Mouse (Mus musculus) kidney, embryonic 14.5 days (tissue): Measurements from ENCODE around the gene Epha5. TPM values are rescaled to one million over a fixed set of nuclear protein-coding genes. Genes with fewer than 3 reads are reported as not detected.

Experiments
- ATAC-seq: fragments of 200-750 bp; cut with Nextera tagmentation; 2 replicates; pipeline ENCODE4 v1.8.0; 2017; ENCODE audit warnings: moderate number of reproducible peaks, mild to moderate bottlenecking, moderate TSS enrichment, moderate library complexity; ENCODE audit not compliant: low FRiP score, low TSS enrichment
- H3K27ac ChIP-seq: fragments of 300-500 bp; sonication (generic); 2 replicates; pipeline ENCODE4 v1.5.1; 2014; ENCODE audit warnings: low read depth, mild to moderate bottlenecking, low read length, moderate library complexity, mixed read lengths
- H3K27me3 ChIP-seq: fragments of 300-500 bp; sonication (generic); 2 replicates; pipeline ENCODE4 v1.6.1; 2014; ENCODE audit warnings: mild to moderate bottlenecking, low read length; ENCODE audit not compliant: control insufficient read depth, insufficient read depth
- H3K36me3 ChIP-seq: fragments of 300-500 bp; sonication (generic); 2 replicates; pipeline ENCODE4 v1.6.1; 2014; ENCODE audit warnings: low read length, mixed read lengths; ENCODE audit not compliant: control insufficient read depth, insufficient read depth
- H3K4me1 ChIP-seq: fragments of 300-500 bp; sonication (generic); 2 replicates; pipeline ENCODE4 v1.6.1; 2014; ENCODE audit warnings: low read length, mixed read lengths; ENCODE audit not compliant: control insufficient read depth, insufficient read depth
- H3K4me2 ChIP-seq: fragments of 300-500 bp; sonication (generic); replicated peaks from 2 replicates; pipeline ENCODE4 v1.6.1; 2014; ENCODE audit warnings: low read depth, mild to moderate bottlenecking, low read length
- H3K4me3 ChIP-seq: fragments of 300-500 bp; sonication (generic); 2 replicates; pipeline ENCODE4 v1.5.1; 2014; ENCODE audit warnings: mild to moderate bottlenecking, low read length
- H3K9ac ChIP-seq: fragments of 300-500 bp; sonication (generic); 2 replicates; pipeline ENCODE4 v1.6.1; 2014; ENCODE audit warnings: low read depth, mild to moderate bottlenecking, low read length, moderate library complexity
- H3K9me3 ChIP-seq: fragments of 300-500 bp; sonication (generic); 2 replicates; pipeline ENCODE4 v1.6.1; 2016; ENCODE audit warnings: low read length; ENCODE audit not compliant: control insufficient read depth
- WGBS: fragments of 180-500 bp; shearing (Covaris S2); extraction: QIAGEN DNeasy Blood & Tissue Kit; methylation state at CpG from one replicate; pipeline ENCODE4 v1.1.7; 2014; 5-methylcytosine and 5-hydroxymethylcytosine counted together
- polyA plus RNA-seq: library from polyadenylated mRNA; unstranded; fragments of >200 nt; fragmentation: Nextera tagmentation; extraction: Ambion mirVana; gene quantifications from 2 replicates; pipeline ENCODE4 v1.2.1, GENCODE M21; 2014

Gene Epha5
- polyA plus RNA-seq, 1 experiment from 2014 or later: 0.62 TPM

DNA sequence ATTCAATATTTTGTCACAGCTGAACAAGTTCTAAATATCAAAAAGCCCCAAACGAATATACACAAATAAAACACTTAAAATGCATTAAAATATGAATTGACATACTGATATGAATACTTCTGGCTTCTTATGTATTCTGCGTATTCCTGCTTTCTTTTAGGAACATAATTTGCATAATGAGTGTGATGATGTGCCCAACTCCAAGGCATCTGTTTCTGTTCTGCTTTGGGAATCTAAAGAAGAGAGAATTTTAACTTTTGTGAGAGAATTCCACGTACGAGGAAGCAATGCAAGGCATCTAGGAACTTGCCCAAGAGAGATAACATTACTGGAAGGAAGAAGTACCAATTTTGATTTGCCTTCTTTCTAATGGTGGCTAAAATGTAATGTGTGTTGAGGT is 151.8 kb downstream of the Epha5 start:
- ATAC-seq: no peak
- no peaks in the 10 kb centered on the region for H3K36me3 ChIP-seq
- H3K4me1 ChIP-seq: no peaks in the 10 kb centered on the region
- H3K9ac ChIP-seq: no peak overlapping the region
- H3K9me3 ChIP-seq: no peaks in the 10 kb centered on the region
- H3K27me3 ChIP-seq: no peaks in the 10 kb centered on the region
- H3K4me3 ChIP-seq: no peak overlapping the region
- no peak overlapping the region for H3K4me2 ChIP-seq
- H3K27ac ChIP-seq: no peak overlapping the region
- WGBS: 86% methylated on average over 4 of the region's 4 CpGs

- ATAC-seq: no peak
- 27% methylated on average over 6 of the region's 6 CpGs for WGBS
- Histone ChIP-seq H3K27me3 (no peaks in the 10 kb centered on the region), H3K4me3 (no peak overlapping the region), H3K4me1 (no peaks in the 10 kb centered on the region), H3K36me3 (no peaks in the 10 kb centered on the region), H3K9me3 (no peaks in the 10 kb centered on the region), H3K4me2 (no peak overlapping the region), H3K9ac (no peak overlapping the region), H3K27ac (no peak overlapping the region)
These were observed 153.2 kb downstream of the Epha5 start for GRCm38 (mm10) chr5:84263999-84264398.

DNA sequence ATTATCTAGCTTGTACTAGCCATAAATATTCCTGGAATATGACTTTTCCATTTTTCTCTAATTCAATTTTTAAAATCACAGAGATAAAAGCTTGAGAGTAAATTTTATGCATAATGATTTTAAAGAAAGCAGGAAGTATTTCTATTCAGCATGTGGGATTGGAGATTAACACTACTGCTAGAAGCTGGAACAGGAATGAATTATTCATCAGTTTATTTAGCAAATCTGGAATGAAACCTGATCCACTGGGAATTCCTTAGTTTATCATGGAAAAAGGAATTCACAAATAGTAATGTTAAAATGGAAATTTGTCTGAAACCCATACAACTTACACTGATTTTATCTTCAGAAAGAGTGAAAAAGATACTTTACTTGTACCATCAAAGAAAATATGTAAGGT is 187.2 kb downstream of the Epha5 start:
- no peaks in the 10 kb centered on the region for H3K27me3 ChIP-seq
- H3K36me3 ChIP-seq: no peaks in the 10 kb centered on the region
- no peak overlapping the region for H3K9ac ChIP-seq
- H3K4me2 ChIP-seq: no peak overlapping the region
- ATAC-seq: no peak
- H3K9me3 ChIP-seq: no peaks in the 10 kb centered on the region
- H3K4me1 ChIP-seq: no peaks in the 10 kb centered on the region
- H3K27ac ChIP-seq: no peak overlapping the region
- H3K4me3 ChIP-seq: no peak overlapping the region

DNA sequence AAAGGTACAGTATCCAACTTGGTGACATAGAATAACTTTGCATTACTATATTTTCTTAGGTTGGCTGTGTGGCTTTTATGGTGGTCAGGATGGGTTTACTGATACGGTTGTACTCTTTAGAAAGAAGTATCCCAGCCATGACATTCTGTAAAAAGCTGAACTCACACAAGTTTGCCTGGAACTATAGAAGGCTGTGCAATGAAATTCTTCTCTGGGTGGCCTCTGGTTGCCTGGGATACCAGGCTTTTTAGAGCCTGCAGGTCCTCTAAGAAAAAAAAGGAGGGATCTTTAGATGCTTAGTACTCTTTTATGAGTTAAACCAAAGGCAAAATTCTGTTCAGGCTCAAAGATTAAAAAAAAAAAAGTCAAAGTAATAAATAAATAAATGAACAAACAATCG is 208.6 kb downstream of the Epha5 start:
- Histone ChIP-seq H3K9ac (no peak overlapping the region), H3K27ac (no peak overlapping the region), H3K4me3 (no peak overlapping the region), H3K9me3 (no peaks in the 10 kb centered on the region), H3K36me3 (no peaks in the 10 kb centered on the region), H3K27me3 (no peaks in the 10 kb centered on the region), H3K4me1 (no peaks in the 10 kb centered on the region), H3K4me2 (no peak overlapping the region)
- no peak for ATAC-seq
- 86% methylated on average over 2 of the region's 2 CpGs for WGBS

- no peaks in the 10 kb centered on the region for H3K4me1 ChIP-seq
- no peaks in the 10 kb centered on the region for H3K9me3 ChIP-seq
- no peaks in the 10 kb centered on the region for H3K36me3 ChIP-seq
- no peak overlapping the region for H3K27ac ChIP-seq
- WGBS: 41% methylated on average over 3 of the region's 3 CpGs
- ATAC-seq: no peak
- no peak overlapping the region for H3K4me2 ChIP-seq
- H3K27me3 ChIP-seq: no peaks in the 10 kb centered on the region
- H3K9ac ChIP-seq: no peak overlapping the region
- no peak overlapping the region for H3K4me3 ChIP-seq
These were observed 223.8 kb downstream of the Epha5 start for GRCm38 (mm10) chr5:84193348-84193747.

- no peak overlapping the region for H3K4me3 ChIP-seq
- no peak overlapping the region for H3K4me2 ChIP-seq
- H3K9ac ChIP-seq: no peak overlapping the region
- ATAC-seq: no peak
- no peaks in the 10 kb centered on the region for H3K9me3 ChIP-seq
- H3K27me3 ChIP-seq: no peaks in the 10 kb centered on the region
- H3K27ac ChIP-seq: no peak overlapping the region
- 91% methylated on average over 8 of the region's 8 CpGs for WGBS
- H3K36me3 ChIP-seq: no peaks in the 10 kb centered on the region
- H3K4me1 ChIP-seq: no peaks in the 10 kb centered on the region
These were observed 233.0 kb downstream of the Epha5 start for GRCm38 (mm10) chr5:84184189-84184588.

GRCm38 (mm10) chr5:84153095-84153494 is 264.1 kb downstream of the Epha5 start:
- no peak overlapping the region for H3K4me3 ChIP-seq
- WGBS: 58% methylated on average over 2 of the region's 2 CpGs
- H3K27me3 ChIP-seq: no peaks in the 10 kb centered on the region
- no peak for ATAC-seq
- no peaks in the 10 kb centered on the region for H3K4me1 ChIP-seq
- H3K27ac ChIP-seq: no peak overlapping the region
- no peaks in the 10 kb centered on the region for H3K9me3 ChIP-seq
- H3K36me3 ChIP-seq: no peaks in the 10 kb centered on the region
- no peak overlapping the region for H3K4me2 ChIP-seq
- no peak overlapping the region for H3K9ac ChIP-seq

- Histone ChIP-seq H3K4me2 (no peak overlapping the region), H3K4me1 (no peaks in the 10 kb centered on the region), H3K36me3 (no peaks in the 10 kb centered on the region), H3K27me3 (no peaks in the 10 kb centered on the region), H3K9ac (no peak overlapping the region), H3K4me3 (no peak overlapping the region), H3K9me3 (no peaks in the 10 kb centered on the region), H3K27ac (no peak overlapping the region)
- WGBS: 59% methylated on average over 4 of the region's 4 CpGs
- ATAC-seq: no peak
These were observed 275.0 kb downstream of the Epha5 start for GRCm38 (mm10) chr5:84142138-84142537.

DNA sequence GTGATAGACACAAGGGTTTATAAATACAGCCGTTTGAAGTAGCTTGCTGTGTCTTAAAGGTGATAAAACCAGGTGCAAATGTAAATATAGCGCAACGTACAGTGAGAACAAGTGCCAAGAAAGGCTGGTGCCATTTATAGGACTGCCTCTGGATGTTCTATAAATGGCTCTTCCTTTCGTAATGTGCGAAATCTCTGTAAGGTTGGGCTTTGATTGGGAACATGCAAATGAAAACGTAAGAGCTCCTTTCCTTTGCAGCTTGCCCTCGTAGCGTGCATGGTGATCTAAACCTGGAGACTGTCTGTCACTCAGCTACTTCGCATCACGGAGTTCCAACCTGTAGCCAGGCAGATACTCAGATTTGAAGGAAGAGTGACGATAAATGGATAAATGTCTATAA is 321.2 kb downstream of the Epha5 start:
- no peak overlapping the region for H3K27ac ChIP-seq
- 89% methylated on average over 11 of the region's 11 CpGs for WGBS
- H3K36me3 ChIP-seq: no peaks in the 10 kb centered on the region
- no peak overlapping the region for H3K9ac ChIP-seq
- H3K4me3 ChIP-seq: no peak overlapping the region
- H3K4me2 ChIP-seq: no peak overlapping the region
- H3K9me3 ChIP-seq: no peaks in the 10 kb centered on the region
- H3K4me1 ChIP-seq: no peaks in the 10 kb centered on the region
- ATAC-seq: no peak
- H3K27me3 ChIP-seq: no peaks in the 10 kb centered on the region

- Histone ChIP-seq H3K4me3 (no peak overlapping the region), H3K36me3 (no peaks in the 10 kb centered on the region), H3K4me2 (no peak overlapping the region), H3K9me3 (no peaks in the 10 kb centered on the region), H3K9ac (no peak overlapping the region), H3K27ac (no peak overlapping the region), H3K27me3 (no peaks in the 10 kb centered on the region), H3K4me1 (no peaks in the 10 kb centered on the region)
- 66% methylated on average over 6 of the region's 6 CpGs for WGBS
- no peak for ATAC-seq
These were observed 335.9 kb downstream of the Epha5 start for GRCm38 (mm10) chr5:84081321-84081720.
